Mouse (Mus musculus) adrenal gland, postnatal 0 days (tissue): Measurements from ENCODE around the gene Dppa4. TPM values are rescaled to one million over a fixed set of nuclear protein-coding genes. Genes with fewer than 3 reads are reported as not detected.

ENCODE experiments used
- polyA plus RNA-seq: library from polyadenylated mRNA; unstranded; fragments of >200 nt; fragmentation: Nextera tagmentation; extraction: Ambion mirVana; gene quantifications from 2 replicates; pipeline ENCODE4 v1.2.1, GENCODE M21; 2015

Dppa4 gene
- 0.20 TPM in 1 of 2 replicates, not detected in the other for polyA plus RNA-seq

DNA sequence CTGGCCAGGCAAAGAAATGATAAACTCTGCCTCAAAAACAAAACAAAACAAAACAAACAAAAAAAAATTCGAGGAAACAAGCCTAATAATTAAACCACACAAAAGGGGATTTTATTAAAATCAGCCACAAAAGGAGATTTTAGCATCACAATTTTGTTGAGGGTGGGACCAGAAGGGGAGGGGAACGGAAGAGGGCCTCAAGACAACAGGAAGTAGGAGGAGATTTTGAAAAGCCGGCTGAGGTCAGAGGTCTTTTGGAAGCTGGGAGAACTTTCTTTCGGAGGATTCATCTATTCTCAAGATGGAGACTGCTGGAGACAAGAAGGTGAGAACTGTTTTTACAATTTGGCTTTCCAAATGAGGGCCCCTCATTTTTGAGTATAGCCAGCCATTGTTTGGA lies at the start of gene Dppa4:
Dppa4 (plus strand) TSS at position 217 of the 400 bp plus-strand sequence.

DNA sequence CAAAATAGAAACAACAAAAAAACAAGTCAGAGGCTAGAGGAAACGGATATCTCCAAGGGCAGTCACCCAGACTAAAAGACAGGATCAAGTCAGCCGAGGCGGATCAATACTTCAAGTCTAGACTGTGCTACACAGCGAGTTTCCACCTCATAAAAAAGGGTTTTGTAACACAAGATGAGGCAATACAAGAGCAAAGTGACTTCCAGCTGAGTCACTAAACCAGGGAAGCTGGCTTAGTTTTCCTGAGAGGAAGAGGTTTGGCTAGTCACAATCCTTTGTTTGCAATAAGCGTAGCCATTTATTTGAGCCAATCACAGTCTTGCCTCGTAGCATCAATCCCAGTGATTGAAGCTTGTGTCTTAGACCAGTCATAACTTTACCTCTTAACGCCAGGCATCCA lies 20.0 kb downstream of the Dppa4 start, which contains the start of gene Dppa2:
Dppa2 (plus strand) TSS at position 400 of the 400 bp plus-strand sequence.

Other genes starting within 250 kb of the Dppa4 start
- not detected in 2 replicates for gene Dppa2, start 20.2 kb downstream of the Dppa4 start, polyA plus RNA-seq
- 0.36 and 0.46 TPM in 2 replicates for gene Gm5485, start 128.7 kb downstream of the Dppa4 start, polyA plus RNA-seq
- 0.05 TPM in 1 of 2 replicates, not detected in the other for gene Morc1, start 147.5 kb downstream of the Dppa4 start, polyA plus RNA-seq